ENCODE assay signal across 26 mouse cellular contexts in genomic region chr14:32787691-32788090, GRCm38 (mm10). TPM values are rescaled to one million over a fixed set of nuclear protein-coding genes. Genes with fewer than 3 reads are reported as not detected.
DNase-seq lines count a peak whose midpoint lies in the region; ATAC-seq and TF ChIP-seq lines count a peak whose summit lies in the region.
"Had no signal": no experiment of that assay in that cellular context is flagged by ENCODE, and none has a peak within 500 bp of the region (broad histone marks: within the 10 kb centered on the region; RNA-seq: fewer than 3 reads in every experiment).

No protein-coding gene starts in this region.

- H3K79me2 ChIP-seq in liver, adult 2 months (ENCODE audit: control insufficient read depth, insufficient read depth, low read length) = no peaks in the 10 kb centered on the region

- H3K36me3 ChIP-seq in liver, adult 2 months (ENCODE audit: control insufficient read depth, insufficient read depth, low read length) = no peaks in the 10 kb centered on the region
- H3K36me3 ChIP-seq in liver, postnatal 0 days (replicated peaks; ENCODE audit: insufficient read depth, low read length) = no peaks in the 10 kb centered on the region
- H3K36me3 ChIP-seq in hindbrain, embryonic 12.5 days = no peaks in the 10 kb centered on the region
- H3K36me3 ChIP-seq in thymus, adult 2 months (ENCODE audit: control insufficient read depth, insufficient read depth, low read length) = no peaks in the 10 kb centered on the region
- H3K36me3 ChIP-seq: embryonic facial prominence, embryonic 10.5 days; G1E; heart, embryonic 12.5 days had no signal

- no peak for TF ChIP-seq CTCF in liver, adult 2 months (IDR thresholded peaks at IDR 0.05; ENCODE audit: low read depth, low read length)
- no peak for TF ChIP-seq CTCF in liver, postnatal 0 days (IDR thresholded peaks at IDR 0.05; ENCODE audit: low read depth)
- no peak for TF ChIP-seq CTCF in bone marrow macrophage, adult 2 months (IDR thresholded peaks at IDR 0.05; ENCODE audit: low read depth, low read length)
- TF ChIP-seq CTCF in thymus, adult 2 months (IDR thresholded peaks at IDR 0.05; ENCODE audit: borderline replicate concordance, control insufficient read depth, extremely low read depth, insufficient read depth, low read length, poor library complexity) = no peak

- no peak overlapping the region for H3K4me2 ChIP-seq in liver, postnatal 0 days (ENCODE audit: low read depth, low read length)
- H3K4me2 ChIP-seq in hindbrain, embryonic 12.5 days (replicated peaks) = no peak overlapping the region
- H3K4me2 ChIP-seq: forebrain, embryonic 13.5 days; heart, embryonic 12.5 days had no signal

- peak; percentile 10 for DNase-seq in liver, adult 2 months (ENCODE audit: extremely low read depth, low read depth, low spot score)
- no peak for DNase-seq in liver, postnatal 0 days
- peak; percentile 4 for DNase-seq in mesoderm, embryonic 11.5 days (ENCODE audit: low read depth, low spot score)
- no peak for DNase-seq in thymus, adult 2 months
- DNase-seq: adrenal gland, postnatal 10 days; B cell, adult 2 months; cerebellum, adult 2 months; cerebellum, postnatal 10 days; forebrain, postnatal 0 days; gastrocnemius, postnatal 36 days; heart, adult 2 months had no signal

- H3K27me3 ChIP-seq in liver, adult 2 months (ENCODE audit: control insufficient read depth, insufficient read depth, low read length) = no peaks in the 10 kb centered on the region
- no peaks in the 10 kb centered on the region for H3K27me3 ChIP-seq in liver, postnatal 0 days (ENCODE audit: insufficient read depth, low read length)
- no peaks in the 10 kb centered on the region for H3K27me3 ChIP-seq in hindbrain, embryonic 12.5 days
- H3K27me3 ChIP-seq in thymus, adult 2 months (ENCODE audit: control insufficient read depth, insufficient read depth, low read length) = no peaks in the 10 kb centered on the region
- H3K27me3 ChIP-seq: forebrain, embryonic 13.5 days; heart, embryonic 12.5 days had no signal

- no peak overlapping the region for H3K27ac ChIP-seq in liver, adult 2 months (replicated peaks; ENCODE audit: insufficient read depth, low read depth, low read length)
- H3K27ac ChIP-seq in liver, postnatal 0 days (ENCODE audit: low read depth) = no peak overlapping the region
- H3K27ac ChIP-seq in bone marrow macrophage, adult 2 months (ENCODE audit: insufficient read depth, low read depth, low read length) = peak overlapping the region; percentile 39
- H3K27ac ChIP-seq in hindbrain, embryonic 12.5 days = no peak overlapping the region
- H3K27ac ChIP-seq in thymus, adult 2 months (ENCODE audit: control insufficient read depth, insufficient read depth, low read length) = no peak overlapping the region
- H3K27ac ChIP-seq: embryonic facial prominence, embryonic 10.5 days; forebrain, embryonic 13.5 days; heart, adult 2 months had no signal

- H3K4me1 ChIP-seq in liver, adult 2 months (ENCODE audit: control insufficient read depth, insufficient read depth, low read length) = no peaks in the 10 kb centered on the region
- peaks cover 2% of the 10 kb centered on the region; the same call in 1 of the 2 replicates for H3K4me1 ChIP-seq in liver, postnatal 0 days (ENCODE audit: insufficient read depth)
- peaks cover 51% of the 10 kb centered on the region for H3K4me1 ChIP-seq in bone marrow macrophage, adult 2 months (ENCODE audit: control insufficient read depth, insufficient read depth, low read length)
- no peaks in the 10 kb centered on the region for H3K4me1 ChIP-seq in hindbrain, embryonic 12.5 days
- H3K4me1 ChIP-seq in thymus, adult 2 months (replicated peaks; ENCODE audit: control insufficient read depth, insufficient read depth, low read length) = peaks cover 10% of the 10 kb centered on the region
- H3K4me1 ChIP-seq: forebrain, embryonic 13.5 days had no signal

- 50% methylated on average over 5 of the region's 5 CpGs for WGBS in liver, adult 2 months
- WGBS in liver, postnatal 0 days (ENCODE audit: insufficient replicate concordance) = 33% methylated on average over 5 of the region's 5 CpGs
- WGBS in hindbrain, embryonic 12.5 days = 53% methylated on average over 5 of the region's 5 CpGs
- WGBS in thymus, adult 2 months = 42% methylated on average over 5 of the region's 5 CpGs

- H3K4me3 ChIP-seq in liver, adult 2 months (ENCODE audit: insufficient read depth, low read depth, low read length) = no peak overlapping the region
- no peak overlapping the region for H3K4me3 ChIP-seq in liver, postnatal 0 days (ENCODE audit: low read depth, low read length)
- peak overlapping the region; percentile 73 for H3K4me3 ChIP-seq in bone marrow macrophage, adult 2 months (ENCODE audit: insufficient read depth, low read length)
- no peak overlapping the region for H3K4me3 ChIP-seq in hindbrain, embryonic 12.5 days
- no peak overlapping the region for H3K4me3 ChIP-seq in thymus, adult 2 months (ENCODE audit: control insufficient read depth, insufficient read depth, low read length)
- H3K4me3 ChIP-seq: embryonic facial prominence, embryonic 10.5 days; forebrain, embryonic 13.5 days; heart, adult 2 months; heart, embryonic 12.5 days had no signal

- H3K9ac ChIP-seq in liver, adult 2 months (ENCODE audit: low read depth, low read length) = no peak overlapping the region
- no peak overlapping the region for H3K9ac ChIP-seq in liver, postnatal 0 days (replicated peaks)
- no peak overlapping the region for H3K9ac ChIP-seq in hindbrain, embryonic 12.5 days
- H3K9ac ChIP-seq: forebrain, embryonic 13.5 days; forebrain, postnatal 0 days; heart, embryonic 12.5 days had no signal

- ATAC-seq in liver, postnatal 0 days = no peak
- ATAC-seq in hindbrain, embryonic 12.5 days (ENCODE audit: low FRiP score) = no peak
- ATAC-seq: CD4-positive, CD25-positive, alpha-beta regulatory T cell, adult 4 months; forebrain, embryonic 13.5 days; forebrain, postnatal 0 days; hindbrain, embryonic 16.5 days; inflammation-experienced regulatory T-cells, adult 6 months had no signal

- TF ChIP-seq POLR2A in liver, adult 2 months (IDR thresholded peaks at IDR 0.05; ENCODE audit: extremely low read depth, insufficient read depth, low read length) = no peak
- no peak for TF ChIP-seq POLR2A in bone marrow macrophage, adult 2 months (IDR thresholded peaks at IDR 0.05; ENCODE audit: borderline replicate concordance, low read depth, low read length)
- no peak for TF ChIP-seq POLR2A in thymus, adult 2 months (IDR thresholded peaks at IDR 0.05; ENCODE audit: control insufficient read depth, extremely low read depth, insufficient read depth, low read length, poor library complexity)

- H3K9me3 ChIP-seq in liver, postnatal 0 days (ENCODE audit: low read length) = no peaks in the 10 kb centered on the region
- no peaks in the 10 kb centered on the region for H3K9me3 ChIP-seq in hindbrain, embryonic 12.5 days (replicated peaks)
- H3K9me3 ChIP-seq: embryonic facial prominence, embryonic 10.5 days; forebrain, embryonic 13.5 days; heart, embryonic 12.5 days had no signal

- TF ChIP-seq EP300 in liver, postnatal 0 days (IDR thresholded peaks at IDR 0.05; ENCODE audit: low read depth) = no peak

RNA-seq across cellular contexts. Expression of gene Tmem273, which starts 1.9 kb away (rescaled TPM):
- total RNA-seq in liver, adult 2 months (2014; rRNA removed) = 1.4 and 2.0 TPM in 2 replicates
- 0.52 and 1.3 TPM in 2 replicates for polyA plus RNA-seq in liver, adult 2 months (2012; rRNA removed)
- 0.92 and 1.1 TPM in 2 replicates for polyA plus RNA-seq in liver, postnatal 0 days (2015; fragmentation: Nextera tagmentation; extraction: Ambion mirVana)
- polyA plus RNA-seq in bone marrow macrophage, adult 2 months (2012; ENCODE audit: insufficient read depth, insufficient read length, missing spikeins) = 18.1 and 27.9 TPM in 2 replicates
- polyA plus RNA-seq in hindbrain, embryonic 12.5 days (2016; fragmentation: Nextera tagmentation; extraction: Ambion mirVana) = 0.30 and 0.47 TPM in 2 replicates
- polyA plus RNA-seq in thymus, adult 2 months (2012; rRNA removed) = 1.4 and 1.6 TPM in 2 replicates
- total RNA-seq: forebrain, postnatal 0 days; G1E; gastrocnemius, adult 8-10 months had no signal
- polyA plus RNA-seq: G1E had no signal

RNA-seq across cellular contexts. Expression of gene Fam170b, which starts 46.1 kb away (rescaled TPM):
- 0.09 and 0.13 TPM in 2 replicates for total RNA-seq in liver, adult 2 months (2014; rRNA removed)
- 0.05 TPM in 1 of 2 replicates, not detected in the other for polyA plus RNA-seq in liver, adult 2 months (2012; rRNA removed)
- polyA plus RNA-seq in liver, postnatal 0 days (2015; fragmentation: Nextera tagmentation; extraction: Ambion mirVana) = 0.06 and 0.11 TPM in 2 replicates
- not detected in 2 replicates for polyA plus RNA-seq in bone marrow macrophage, adult 2 months (2012; ENCODE audit: insufficient read depth, insufficient read length, missing spikeins)
- not detected in 2 replicates for polyA plus RNA-seq in hindbrain, embryonic 12.5 days (2016; fragmentation: Nextera tagmentation; extraction: Ambion mirVana)
- polyA plus RNA-seq in thymus, adult 2 months (2012; rRNA removed) = not detected in 2 replicates
- total RNA-seq: adrenal gland, postnatal 10 days; adrenal gland, postnatal 4 days; forebrain, postnatal 0 days; gastrocnemius, postnatal 36 days; heart, adult 2 months; heart, postnatal 25 days had no signal
- polyA plus RNA-seq: CD4-positive, CD25-positive, alpha-beta regulatory T cell, adult 4 months; cerebellum, adult 2 months; embryonic facial prominence, embryonic 10.5 days; embryonic facial prominence, embryonic 14.5 days; forebrain, embryonic 13.5 days; forebrain, postnatal 0 days; G1E; heart, embryonic 16.5 days; hindbrain, embryonic 11.5 days; hindbrain, embryonic 16.5 days; inflammation-experienced regulatory T-cells, adult 6 months had no signal

Comparison
In these comparisons a context has a peak if more than half of its experiments do, and no peak if none do; other contexts are left out.
1. DNase-seq: peak in liver, adult 2 months (single experiment) and mesoderm, embryonic 11.5 days (single experiment); none in liver, postnatal 0 days (single experiment) and thymus, adult 2 months (single experiment).